Mouse (Mus musculus) embryonic stem cell, embryonic (primary cell): ENCODE data around the gene Deaf1.

Experiments
- CTCF ChIA-PET, 4 experiments: fragments of 300-600 bp in 2 of 4; fragments of 350-600 bp in 2 of 4; sonication (Branson Sonifier 250); formaldehyde crosslinking; loops; one replicate each; lab custom pipeline; 2022; ENCODE audit warnings: inconsistent platforms in 2 of 4; lab: Charles Lee
- POLR2A ChIA-PET, 4 experiments: fragments of 300-600 bp in 2 of 4; fragments of 350-600 bp in 2 of 4; sonication (Branson Sonifier 250); formaldehyde crosslinking; loops; one replicate each; lab custom pipeline; 2022; ENCODE audit warnings: antibody characterized with exemption in 4 of 4, inconsistent platforms in 1 of 4; lab: Charles Lee

Deaf1 gene

DNA sequence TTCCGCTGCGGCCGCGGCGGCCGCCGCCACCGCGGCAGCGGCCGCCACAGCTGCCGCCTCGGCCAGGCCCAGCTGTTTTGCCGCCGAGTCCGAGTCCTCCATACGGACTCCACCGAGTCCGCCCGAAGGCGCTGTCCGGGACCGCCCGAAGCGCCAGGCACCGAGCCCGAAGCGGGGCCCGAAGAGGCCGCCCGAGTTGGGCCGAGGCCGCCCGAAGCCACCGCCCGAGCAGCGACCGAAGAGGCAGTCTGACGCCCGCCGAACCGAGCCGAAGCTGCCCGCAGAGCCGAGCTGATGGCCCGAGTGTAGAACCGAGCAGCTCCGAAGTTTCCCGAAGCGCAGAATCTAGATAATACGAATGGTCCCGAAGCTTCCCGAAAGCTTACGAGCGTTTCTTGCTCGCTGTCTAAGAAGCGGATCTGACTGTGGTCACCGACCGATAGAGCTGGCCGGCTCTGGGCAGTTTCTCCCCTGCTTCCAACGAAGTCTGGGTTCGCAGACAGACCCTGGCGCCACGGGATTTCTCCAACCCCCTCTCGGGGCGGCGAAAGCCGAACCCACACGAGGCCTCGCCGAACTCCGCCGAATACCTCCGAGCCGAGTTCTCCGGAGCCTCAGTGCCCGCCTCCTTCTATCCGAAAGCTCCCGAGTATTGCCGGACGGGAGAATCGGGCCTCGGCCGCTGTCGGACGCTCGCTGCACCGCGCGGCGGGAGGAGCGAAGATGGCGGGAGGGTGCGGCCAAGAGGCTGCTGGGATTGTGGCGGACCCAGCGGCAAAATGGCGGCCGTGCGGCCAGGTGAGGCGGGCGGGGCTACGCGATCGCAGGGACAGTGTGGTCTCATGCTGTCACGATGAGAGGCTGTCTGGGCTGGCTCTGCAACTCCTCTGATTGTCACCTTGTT lies at the start of gene Deaf1, which contains the start of gene Tmem80:
Gene Deaf1 (minus strand): TSS at position 222 of the 904 bp plus-strand sequence.
Gene Tmem80 (plus strand): TSS at position 271 of the 904 bp plus-strand sequence.
- ChIA-PET CTCF (interaction anchor here in 3 of 4 experiments (0.6 to 1.7 kb wide), 9 partner anchors 11 to 150 kb away, joined by 3 to 10 read pairs (median 4); partner anchors contain the start of gene Eps8l2 (in 2 of the 3)), POLR2A (interaction anchor here (0.5 to 7.7 kb wide), 53 partner anchors 12 to 608 kb away, joined by 3 to 110 read pairs (median 4); partner anchors contain the start of genes Eps8l2 (in 3 of the 4), Rassf7 (in 2 of the 4), Taldo1 (in 2 of the 4) and Pgghg (in 1 of the 4))

DNA sequence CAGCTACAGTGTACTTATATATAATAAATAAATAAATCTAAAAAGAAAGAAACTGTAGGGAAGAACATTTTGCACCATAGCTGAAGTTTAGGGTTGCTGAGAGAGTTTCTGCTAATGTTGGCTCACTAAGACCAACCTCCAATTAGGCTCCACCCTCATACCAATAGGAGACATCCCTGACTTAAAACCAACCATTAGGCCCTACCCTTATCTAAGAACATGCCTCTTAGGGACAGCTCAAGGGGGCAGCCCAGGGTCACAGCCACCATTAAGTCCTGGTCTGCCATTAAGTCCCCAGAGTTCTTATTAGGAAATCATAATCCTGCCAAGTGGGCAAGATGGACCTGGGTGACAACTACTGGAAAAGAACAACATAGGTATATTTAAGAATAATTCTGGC lies 46.9 kb upstream of the Deaf1 start:
- POLR2A ChIA-PET, result interaction anchor here (0.6 to 17.7 kb wide), 29 partner anchors 9 to 251 kb away, joined by 3 to 175 read pairs (median 5); partner anchors contain the start of genes Taldo1 (in 3 of the 4), Cd151 (in 2 of the 4), Eps8l2 (in 2 of the 4) and Rassf7 (in 2 of the 4)
- CTCF ChIA-PET, result interaction anchor here in 2 of 4 experiments (1.4 to 1.8 kb wide), 5 partner anchors 11 to 35 kb away, joined by 3 to 10 read pairs (median 4); no protein-coding TSS in a partner anchor

DNA sequence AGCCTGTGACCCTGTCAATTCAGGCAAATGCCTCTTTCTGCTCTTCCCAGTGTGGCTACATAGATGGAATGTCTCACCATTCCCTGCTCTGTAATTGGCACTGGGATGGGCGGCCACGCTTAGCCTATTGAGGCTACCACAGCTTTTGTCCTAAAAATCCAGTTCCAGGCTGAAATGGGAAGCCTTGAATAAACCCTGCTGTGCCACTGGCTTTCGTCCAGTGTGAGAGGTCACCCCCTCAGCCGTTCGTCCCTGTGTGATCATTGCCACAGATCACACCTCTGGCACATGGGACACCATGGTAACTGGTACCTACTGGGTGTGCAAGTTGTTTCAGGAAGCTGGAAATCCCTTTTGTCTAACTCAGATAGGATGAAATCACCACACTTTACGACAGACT lies 46.1 kb upstream of the Deaf1 start:
- POLR2A ChIA-PET, result interaction anchor here (0.6 to 17.7 kb wide), 44 partner anchors 8 to 465 kb away, joined by 3 to 175 read pairs (median 4); partner anchors contain the start of genes Taldo1 (in 4 of the 4), Deaf1 (in 3 of the 4), Eps8l2 (in 3 of the 4) and Tmem80 (in 3 of the 4)
- CTCF ChIA-PET, result interaction anchor here in 2 of 4 experiments (0.6 to 1.8 kb wide), 9 partner anchors 10 to 118 kb away, joined by 3 to 10 read pairs (median 4); partner anchors contain the start of genes Sct (in 1 of the 2) and Taldo1 (in 1 of the 2)

DNA sequence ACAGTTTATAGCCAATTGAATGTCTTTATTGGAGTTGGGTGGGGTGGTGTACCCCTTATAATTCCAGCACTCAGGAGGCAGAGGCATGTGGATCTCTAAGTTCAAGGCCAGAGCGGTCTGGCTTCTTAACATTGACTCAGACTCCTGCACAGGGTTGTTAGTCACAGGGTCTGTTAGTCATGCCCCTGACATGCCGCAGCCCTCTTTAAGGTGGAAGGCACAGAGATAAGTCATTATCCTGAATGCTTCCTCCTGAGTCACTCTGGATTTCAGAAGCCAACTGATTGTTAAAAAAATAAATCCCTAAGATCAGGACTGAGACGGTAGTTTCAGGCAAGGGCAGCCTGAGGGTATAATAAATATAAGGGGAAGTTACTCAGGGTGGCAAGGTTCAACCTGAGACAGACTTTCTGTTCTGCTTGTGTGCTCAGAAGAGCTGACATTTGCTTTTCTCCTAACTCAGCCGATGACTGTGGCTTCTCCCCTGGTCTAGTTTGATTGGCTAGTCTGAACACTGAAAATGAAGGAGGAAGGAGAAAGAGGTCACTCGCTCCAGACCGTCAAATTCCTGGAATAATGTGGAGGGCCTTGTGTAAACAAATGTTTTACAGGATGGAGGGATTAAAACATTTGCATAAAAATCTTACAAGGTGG lies 44.6 kb upstream of the Deaf1 start:
- POLR2A ChIA-PET, result interaction anchor here in 3 of 4 experiments (0.5 to 17.7 kb wide), 22 partner anchors 8 to 407 kb away, joined by 3 to 175 read pairs (median 4); partner anchors contain the start of genes Taldo1 (in 2 of the 3), Eps8l2 (in 1 of the 3) and Rassf7 (in 1 of the 3)
- CTCF ChIA-PET, result interaction anchor here (0.6 to 1.7 kb wide), 6 partner anchors 9 to 531 kb away, joined by 3 to 6 read pairs (median 3); partner anchors contain the start of gene Taldo1 (in 1 of the 4)

- POLR2A ChIA-PET, result interaction anchor here in 3 of 4 experiments (0.7 to 17.7 kb wide), 7 partner anchors 11 to 170 kb away, joined by 3 to 175 read pairs (median 4); partner anchors contain the start of genes Chid1 (in 1 of the 3) and Taldo1 (in 1 of the 3)
- CTCF ChIA-PET, result interaction anchor here in 1 of 4 experiments (0.7 to 1.1 kb wide), 2 partner anchors 77 to 106 kb away, joined by 3 to 4 read pairs; partner anchors contain the start of gene Rplp2
Measured at GRCm38 (mm10) chr7:141369918-141370317, 42.4 kb upstream of the Deaf1 start.

- CTCF ChIA-PET, result interaction anchor here in 3 of 4 experiments (1.2 to 1.4 kb wide), 4 partner anchors 10 to 41 kb away, joined by 3 to 5 read pairs (median 4); partner anchors contain the start of gene Taldo1 (in 1 of the 3)
- POLR2A ChIA-PET, result interaction anchor here in 2 of 4 experiments (0.8 to 2.0 kb wide), 8 partner anchors 10 to 728 kb away, joined by 3 to 5 read pairs (median 4); partner anchors contain the start of genes Dusp8 (in 1 of the 2) and Rplp2 (in 1 of the 2)
Measured at GRCm38 (mm10) chr7:141367358-141367757, 39.9 kb upstream of the Deaf1 start.

GRCm38 (mm10) chr7:141365049-141365445 lies 37.6 kb upstream of the Deaf1 start:
- ChIA-PET CTCF (interaction anchor here in 1 of 4 experiments (2.2 kb wide), 1 partner anchor 30 kb away, joined by 11 read pairs; no protein-coding TSS in a partner anchor), POLR2A (interaction anchor here in 3 of 4 experiments (0.9 to 2.2 kb wide), 5 partner anchors 9 to 37 kb away, joined by 3 to 12 read pairs (median 6); partner anchors contain the start of genes Eps8l2 (in 2 of the 3), Deaf1 (in 1 of the 3), Taldo1 (in 1 of the 3) and Tmem80 (in 1 of the 3))

DNA sequence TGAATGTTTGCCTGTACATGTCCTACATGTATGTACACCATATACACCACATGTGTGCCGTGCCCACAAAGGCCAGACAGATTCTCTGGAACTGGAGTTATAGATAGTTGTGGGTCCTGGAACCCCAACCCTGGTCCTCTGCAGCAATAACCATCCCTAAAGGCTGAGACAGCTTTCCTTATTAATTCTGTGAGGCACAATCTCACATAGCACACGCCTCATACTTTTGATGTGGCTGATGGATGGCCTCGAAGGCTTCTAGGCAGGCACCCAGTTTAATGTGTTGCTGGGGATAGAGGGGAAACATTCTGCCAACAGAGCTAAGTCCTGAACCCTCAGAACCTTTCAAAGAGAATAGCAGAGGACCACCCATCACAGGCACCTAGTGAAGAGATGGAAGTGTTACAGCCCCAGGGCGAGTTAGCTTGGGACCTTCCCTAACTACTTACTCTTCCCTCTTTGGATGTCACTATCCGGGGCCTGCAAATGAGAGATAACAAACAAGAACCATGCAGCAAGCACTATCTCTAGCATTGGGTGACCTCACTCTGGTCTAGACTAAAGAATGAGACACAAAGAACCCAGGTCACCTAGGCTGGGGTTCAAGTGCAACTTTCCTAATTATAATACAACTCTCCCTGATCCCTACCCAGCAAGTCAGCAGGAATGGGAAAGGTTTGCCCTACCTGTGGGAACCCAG lies 37.0 kb upstream of the Deaf1 start:
- ChIA-PET CTCF (interaction anchor here (0.5 to 4.2 kb wide), 23 partner anchors 9 to 313 kb away, joined by 3 to 30 read pairs (median 4); partner anchors contain the start of genes Eps8l2 (in 2 of the 4), Taldo1 (in 2 of the 4), Cdhr5 (in 1 of the 4) and Phrf1 (in 1 of the 4)), POLR2A (interaction anchor here in 3 of 4 experiments (0.5 to 3.6 kb wide), 9 partner anchors 8 to 49 kb away, joined by 3 to 17 read pairs (median 5); partner anchors contain the start of genes Eps8l2 (in 2 of the 3), Deaf1 (in 1 of the 3) and Tmem80 (in 1 of the 3))

DNA sequence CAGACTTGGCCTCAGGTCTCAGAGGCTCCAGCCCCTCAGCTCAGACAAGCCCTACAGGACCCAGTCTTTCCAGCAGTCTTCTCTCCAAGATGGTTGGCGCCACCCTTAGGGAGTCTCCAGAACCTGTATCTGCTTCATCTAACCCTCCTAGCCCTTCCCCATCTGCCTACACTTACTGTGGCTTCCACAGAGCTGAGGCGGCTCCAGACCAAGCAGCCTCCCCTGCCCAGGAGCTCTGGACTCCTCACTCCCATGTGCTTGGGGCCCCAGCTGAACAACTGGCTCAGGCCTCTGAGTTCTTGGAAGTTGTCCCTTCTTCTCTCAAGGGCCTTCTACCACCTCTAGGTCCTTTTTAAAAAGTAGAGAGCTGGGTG lies 36.2 kb upstream of the Deaf1 start:
- CTCF ChIA-PET, result interaction anchor here (0.5 to 4.2 kb wide), 37 partner anchors 8 to 392 kb away, joined by 3 to 30 read pairs (median 4); partner anchors contain the start of genes Eps8l2 (in 2 of the 4), Taldo1 (in 2 of the 4), Cdhr5 (in 1 of the 4) and Hras (in 1 of the 4)
- POLR2A ChIA-PET, result interaction anchor here (0.5 to 3.6 kb wide), 14 partner anchors 8 to 111 kb away, joined by 3 to 17 read pairs (median 4); partner anchors contain the start of genes Cend1 (in 1 of the 4), Deaf1 (in 1 of the 4), Eps8l2 (in 1 of the 4) and Polr2l (in 1 of the 4)

- CTCF ChIA-PET, result interaction anchor here (0.6 to 4.2 kb wide), 34 partner anchors 8 to 392 kb away, joined by 3 to 30 read pairs (median 4); partner anchors contain the start of genes Eps8l2 (in 2 of the 4), Taldo1 (in 2 of the 4), Cdhr5 (in 1 of the 4) and Hras (in 1 of the 4)
- POLR2A ChIA-PET, result interaction anchor here (0.5 to 3.6 kb wide), 15 partner anchors 9 to 291 kb away, joined by 3 to 17 read pairs (median 4); partner anchors contain the start of genes Cend1 (in 1 of the 4), Deaf1 (in 1 of the 4), Eps8l2 (in 1 of the 4) and Polr2l (in 1 of the 4)
Measured at GRCm38 (mm10) chr7:141363106-141363751, 35.7 kb upstream of the Deaf1 start.

DNA sequence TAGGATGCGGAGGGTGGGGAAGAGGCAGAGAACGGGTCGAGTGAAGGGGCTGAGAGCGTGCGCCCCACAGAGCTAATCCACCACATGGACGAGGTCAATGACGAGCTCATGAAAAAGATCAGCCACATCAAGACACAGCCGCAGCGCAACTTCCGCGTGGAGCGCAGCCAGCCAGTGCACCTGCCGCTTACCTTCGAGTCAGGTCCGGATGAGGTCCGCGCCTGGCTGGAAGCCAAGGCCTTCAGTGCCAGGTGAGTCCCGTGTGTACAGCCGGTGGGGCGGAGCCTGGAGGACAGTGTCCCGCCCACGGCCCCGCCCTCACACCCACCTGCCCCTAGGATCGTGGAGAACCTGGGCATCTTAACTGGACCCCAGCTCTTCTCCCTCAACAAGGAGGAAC lies 34.0 kb upstream of the Deaf1 start:
- CTCF ChIA-PET, result interaction anchor here (0.5 to 4.2 kb wide), 15 partner anchors 9 to 185 kb away, joined by 3 to 30 read pairs (median 4); partner anchors contain the start of genes Sct (in 2 of the 4), Eps8l2 (in 1 of the 4) and Taldo1 (in 1 of the 4)

GRCm38 (mm10) chr7:141356971-141357370 lies 29.5 kb upstream of the Deaf1 start:
- ChIA-PET POLR2A (interaction anchor here (0.5 to 6.4 kb wide), 26 partner anchors 9 to 321 kb away, joined by 3 to 65 read pairs (median 4); partner anchors contain the start of genes Eps8l2 (in 2 of the 4), Deaf1 (in 1 of the 4), Drd4 (in 1 of the 4) and Ptdss2 (in 1 of the 4)), CTCF (interaction anchor here (0.5 to 3.3 kb wide), 15 partner anchors 10 to 205 kb away, joined by 3 to 26 read pairs (median 4); partner anchors contain the start of genes Eps8l2 (in 2 of the 4), Ap2a2 (in 1 of the 4), Rassf7 (in 1 of the 4) and Rplp2 (in 1 of the 4))

More for the DNA sequence above, 34.0 kb upstream of the Deaf1 start:
- POLR2A ChIA-PET, result interaction anchor here in 3 of 4 experiments (0.6 to 3.6 kb wide), 27 partner anchors 11 to 366 kb away, joined by 3 to 29 read pairs (median 4); partner anchors contain the start of genes Eps8l2 (in 3 of the 3), Taldo1 (in 2 of the 3), Cend1 (in 1 of the 3) and Deaf1 (in 1 of the 3)

DNA sequence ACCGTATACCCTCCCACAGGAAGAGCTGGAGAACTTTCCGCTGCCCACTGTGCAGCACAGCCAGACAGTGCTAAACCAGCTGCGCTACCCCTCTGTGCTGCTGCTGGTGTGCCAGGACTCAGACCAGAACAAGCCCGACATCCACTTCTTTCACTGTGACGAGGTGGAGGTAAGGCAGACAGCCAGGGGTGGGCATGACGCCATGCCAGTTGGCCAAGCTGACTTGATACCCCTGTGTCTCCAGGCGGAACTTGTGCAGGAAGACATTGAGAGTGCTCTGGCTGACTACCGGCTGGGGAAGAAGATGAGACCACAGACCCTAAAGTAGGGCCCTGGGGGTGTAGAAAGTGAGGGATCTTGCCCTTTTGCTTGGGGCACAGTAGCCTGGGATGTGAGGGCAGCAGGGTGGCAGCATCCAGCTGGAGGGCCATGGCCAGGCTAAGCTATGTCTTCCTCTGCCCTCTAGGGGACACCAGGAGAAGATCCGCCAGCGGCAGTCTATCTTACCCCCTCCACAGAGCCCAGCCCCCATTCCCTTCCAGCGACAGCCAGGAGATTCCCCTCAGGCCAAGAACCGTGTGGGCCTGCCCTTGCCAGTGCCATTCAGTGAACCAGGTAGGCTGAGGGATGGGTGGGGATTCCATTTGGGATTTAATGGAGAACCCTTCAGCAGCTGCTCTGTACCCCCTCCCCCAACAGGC lies 28.3 kb upstream of the Deaf1 start:
- ChIA-PET POLR2A (interaction anchor here (0.6 to 6.4 kb wide), 22 partner anchors 9 to 162 kb away, joined by 3 to 65 read pairs (median 4); partner anchors contain the start of genes Eps8l2 (in 3 of the 4), Deaf1 (in 1 of the 4), Pnpla2 (in 1 of the 4) and Sct (in 1 of the 4)), CTCF (interaction anchor here (0.6 to 3.3 kb wide), 28 partner anchors 8 to 292 kb away, joined by 3 to 26 read pairs (median 4); partner anchors contain the start of genes Eps8l2 (in 2 of the 4), Irf7 (in 1 of the 4), Phrf1 (in 1 of the 4) and Rassf7 (in 1 of the 4))
